Comparison of ENCODE assay signal across 10 mouse cellular contexts in the genomic region with DNA sequence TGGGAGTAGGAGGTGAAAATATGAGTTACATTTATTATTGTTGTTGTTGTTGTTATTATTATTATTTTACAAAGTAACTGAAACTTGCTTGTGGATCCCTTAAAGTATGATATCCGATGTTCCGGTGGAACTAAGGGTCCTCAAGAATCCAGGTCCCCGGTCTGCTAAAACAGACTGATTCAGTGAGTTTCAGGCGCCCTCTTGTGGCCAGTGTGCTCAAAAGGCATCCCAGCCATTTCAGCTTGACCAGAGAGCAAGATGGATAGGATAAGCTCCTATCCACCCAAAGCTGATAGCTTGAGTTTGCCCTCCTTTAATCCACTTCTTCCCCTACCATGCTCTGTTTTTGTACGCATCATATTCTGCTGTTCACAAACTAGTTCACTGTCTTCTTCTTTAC. TPM values are rescaled to one million over a fixed set of nuclear protein-coding genes. Genes with fewer than 3 reads are reported as not detected.
DNase-seq lines count a peak whose midpoint lies in the region; ATAC-seq and TF ChIP-seq lines count a peak whose summit lies in the region.
"Had no signal": no experiment of that assay in that cellular context is flagged by ENCODE, and none has a peak within 500 bp of the region (broad histone marks: within the 10 kb centered on the region; RNA-seq: fewer than 3 reads in every experiment).

No protein-coding gene starts in this region.

- H3K36me3 ChIP-seq in hindbrain, embryonic 11.5 days (ENCODE audit: control insufficient read depth, insufficient read depth, low read length), result no peaks in the 10 kb centered on the region
- no peaks in the 10 kb centered on the region for H3K36me3 ChIP-seq in hindbrain, embryonic 12.5 days
- H3K36me3 ChIP-seq in embryonic facial prominence, embryonic 10.5 days (replicated peaks), result no peaks in the 10 kb centered on the region
- no peaks in the 10 kb centered on the region for H3K36me3 ChIP-seq in neural tube, embryonic 15.5 days
- no peaks in the 10 kb centered on the region for H3K36me3 ChIP-seq in thymus, adult 2 months (ENCODE audit: control insufficient read depth, insufficient read depth, low read length)
- H3K36me3 ChIP-seq: embryonic facial prominence, embryonic 13.5 days; neural tube, embryonic 12.5 days had no signal

- no peak overlapping the region for H3K4me2 ChIP-seq in hindbrain, embryonic 11.5 days (replicated peaks; ENCODE audit: low read depth, low read length)
- no peak overlapping the region for H3K4me2 ChIP-seq in hindbrain, embryonic 12.5 days (replicated peaks)
- no peak overlapping the region for H3K4me2 ChIP-seq in neural tube, embryonic 15.5 days
- H3K4me2 ChIP-seq: embryonic facial prominence, embryonic 13.5 days; neural tube, embryonic 12.5 days had no signal

- DNase-seq in hindbrain, embryonic 11.5 days (ENCODE audit: low spot score), result peak; percentile 92
- peak; percentile 79 for DNase-seq in adrenal gland, postnatal 14 days
- peak; percentile 84 for DNase-seq in embryonic facial prominence, embryonic 10.5 days (ENCODE audit: low spot score)
- peak; percentile 47 for DNase-seq in hindlimb bud, embryonic 11.5 days (ENCODE audit: extremely low spot score, low read depth, low spot score)
- DNase-seq in left cerebral cortex, postnatal 4 days, result peak; percentile 88
- DNase-seq in thymus, adult 2 months, result peak; percentile 70

- H3K27ac ChIP-seq in hindbrain, embryonic 11.5 days (ENCODE audit: low read depth, low read length), result no peak overlapping the region
- H3K27ac ChIP-seq in hindbrain, embryonic 12.5 days, result no peak overlapping the region
- no peak overlapping the region for H3K27ac ChIP-seq in embryonic facial prominence, embryonic 10.5 days (replicated peaks)
- no peak overlapping the region for H3K27ac ChIP-seq in neural tube, embryonic 15.5 days (replicated peaks)
- H3K27ac ChIP-seq in thymus, adult 2 months (ENCODE audit: control insufficient read depth, insufficient read depth, low read length), result no peak overlapping the region
- H3K27ac ChIP-seq: embryonic facial prominence, embryonic 13.5 days; neural tube, embryonic 12.5 days had no signal

- no peaks in the 10 kb centered on the region for H3K4me1 ChIP-seq in hindbrain, embryonic 11.5 days (replicated peaks; ENCODE audit: control insufficient read depth, insufficient read depth, low read length)
- H3K4me1 ChIP-seq in hindbrain, embryonic 12.5 days, result no peaks in the 10 kb centered on the region
- no peaks in the 10 kb centered on the region for H3K4me1 ChIP-seq in embryonic facial prominence, embryonic 10.5 days
- H3K4me1 ChIP-seq in neural tube, embryonic 15.5 days, result no peaks in the 10 kb centered on the region
- H3K4me1 ChIP-seq in thymus, adult 2 months (replicated peaks; ENCODE audit: control insufficient read depth, insufficient read depth, low read length), result no peaks in the 10 kb centered on the region
- H3K4me1 ChIP-seq: embryonic facial prominence, embryonic 13.5 days; neural tube, embryonic 12.5 days had no signal

- intact Hi-C loops in left cerebral cortex, postnatal 4 days (cut with DNase I), result no loop called here

- H3K27me3 ChIP-seq in hindbrain, embryonic 11.5 days (ENCODE audit: control insufficient read depth, insufficient read depth, low read length), result no peaks in the 10 kb centered on the region
- peaks cover 3% of the 10 kb centered on the region; the same call in 1 of the 2 replicates for H3K27me3 ChIP-seq in hindbrain, embryonic 12.5 days
- no peaks in the 10 kb centered on the region for H3K27me3 ChIP-seq in embryonic facial prominence, embryonic 10.5 days (replicated peaks; ENCODE audit: low read depth, poor library complexity, severe bottlenecking)
- peaks cover 11% of the 10 kb centered on the region; the same call in 1 of the 2 replicates for H3K27me3 ChIP-seq in neural tube, embryonic 15.5 days (replicated peaks)
- no peaks in the 10 kb centered on the region for H3K27me3 ChIP-seq in thymus, adult 2 months (ENCODE audit: control insufficient read depth, insufficient read depth, low read length)
- H3K27me3 ChIP-seq: embryonic facial prominence, embryonic 13.5 days had no signal

- H3K4me3 ChIP-seq in hindbrain, embryonic 11.5 days (ENCODE audit: low read depth, low read length), result no peak overlapping the region
- no peak overlapping the region for H3K4me3 ChIP-seq in hindbrain, embryonic 12.5 days
- H3K4me3 ChIP-seq in embryonic facial prominence, embryonic 10.5 days, result no peak overlapping the region
- H3K4me3 ChIP-seq in neural tube, embryonic 15.5 days (replicated peaks), result no peak overlapping the region
- no peak overlapping the region for H3K4me3 ChIP-seq in thymus, adult 2 months (ENCODE audit: control insufficient read depth, insufficient read depth, low read length)
- H3K4me3 ChIP-seq: embryonic facial prominence, embryonic 13.5 days; neural tube, embryonic 12.5 days had no signal

- TF ChIP-seq CTCF in thymus, adult 2 months (IDR thresholded peaks at IDR 0.05; ENCODE audit: borderline replicate concordance, control insufficient read depth, extremely low read depth, insufficient read depth, low read length, poor library complexity), result no peak

- WGBS in hindbrain, embryonic 11.5 days, result 8% methylated on average over 5 of the region's 5 CpGs
- 6% methylated on average over 5 of the region's 5 CpGs for WGBS in hindbrain, embryonic 12.5 days
- WGBS in embryonic facial prominence, embryonic 10.5 days, result 7% methylated on average over 5 of the region's 5 CpGs
- WGBS in neural tube, embryonic 15.5 days, result 10% methylated on average over 5 of the region's 5 CpGs
- WGBS in thymus, adult 2 months, result 8% methylated on average over 5 of the region's 5 CpGs

- ATAC-seq in hindbrain, embryonic 11.5 days (ENCODE audit: low FRiP score), result no peak
- ATAC-seq in hindbrain, embryonic 12.5 days (ENCODE audit: low FRiP score), result no peak
- peak; percentile 36; the same call in 1 of the 2 replicates for ATAC-seq in neural tube, embryonic 15.5 days (ENCODE audit: low FRiP score)

- H3K9me3 ChIP-seq in hindbrain, embryonic 11.5 days (ENCODE audit: control insufficient read depth, low read length), result no peaks in the 10 kb centered on the region
- no peaks in the 10 kb centered on the region for H3K9me3 ChIP-seq in hindbrain, embryonic 12.5 days (replicated peaks)
- H3K9me3 ChIP-seq in embryonic facial prominence, embryonic 10.5 days, result no peaks in the 10 kb centered on the region
- H3K9me3 ChIP-seq in neural tube, embryonic 15.5 days (replicated peaks), result no peaks in the 10 kb centered on the region
- H3K9me3 ChIP-seq: embryonic facial prominence, embryonic 13.5 days; neural tube, embryonic 12.5 days had no signal

- TF ChIP-seq POLR2A in thymus, adult 2 months (IDR thresholded peaks at IDR 0.05; ENCODE audit: control insufficient read depth, extremely low read depth, insufficient read depth, low read length, poor library complexity), result no peak

- no peak overlapping the region for H3K9ac ChIP-seq in hindbrain, embryonic 11.5 days (ENCODE audit: low read depth, low read length)
- no peak overlapping the region for H3K9ac ChIP-seq in hindbrain, embryonic 12.5 days
- no peak overlapping the region for H3K9ac ChIP-seq in neural tube, embryonic 15.5 days (replicated peaks)
- H3K9ac ChIP-seq: embryonic facial prominence, embryonic 13.5 days; neural tube, embryonic 12.5 days had no signal

RNA-seq across cellular contexts. Expression of a gene that starts 35.0 kb away (rescaled TPM):
- 24.6 and 25.8 TPM in 2 replicates for polyA plus RNA-seq in hindbrain, embryonic 11.5 days (2014; fragmentation: Nextera tagmentation; extraction: Ambion mirVana)
- polyA plus RNA-seq in hindbrain, embryonic 12.5 days (2016; fragmentation: Nextera tagmentation; extraction: Ambion mirVana), result 16.2 and 20.2 TPM in 2 replicates
- 6.7 and 6.9 TPM in 2 replicates for total RNA-seq in adrenal gland, postnatal 14 days (2021)
- polyA plus RNA-seq in embryonic facial prominence, embryonic 10.5 days (2016; fragmentation: Nextera tagmentation; extraction: Ambion mirVana), result 52.1 and 55.4 TPM in 2 replicates
- 1 to 10 TPM; 2.6 to 3.7 TPM for total RNA-seq in left cerebral cortex, postnatal 4 days (2021)
- 4.3 and 12.7 TPM in 2 replicates for polyA plus RNA-seq in neural tube, embryonic 15.5 days (2015; fragmentation: Nextera tagmentation; extraction: Ambion mirVana)
- polyA plus RNA-seq in thymus, adult 2 months (2012; rRNA removed), result 8.0 and 9.0 TPM in 2 replicates
